Mouse (Mus musculus) small intestine, adult 2 months (tissue): ENCODE data around the gene Magt1.

Experiments used
- CTCF ChIP-seq: fragments of 200-500 bp; IDR thresholded peaks from 2 replicates; pipeline ENCODE4 v1.5.1; 2012; ENCODE audit warnings: low read depth, mild to moderate bottlenecking, control low read depth, inconsistent platforms, low read length, moderate library complexity, mixed read lengths; ENCODE audit not compliant: insufficient replicate concordance, insufficient read length; ENCODE audit errors: extremely low read depth
- POLR2A ChIP-seq: fragments of 200-500 bp; IDR thresholded peaks from 2 replicates; pipeline ENCODE4 v1.6.1; 2012; ENCODE audit warnings: low read depth, mild to moderate bottlenecking, control low read depth, inconsistent platforms, low read length, moderate library complexity

GRCm38 (mm10) chrX:106031124-106031523 is 19.4 kb upstream of the Magt1 start:
- no peak for TF ChIP-seq CTCF
- TF ChIP-seq POLR2A: no peak
